Mouse (Mus musculus): ENCODE data around the gene Pnrc2.

Gene Pnrc2

GRCm38 (mm10) chr4:135870227-135871023, 3.2 kb downstream of the Pnrc2 start:
- DNase-seq (ENCODE audit: low spot score) = no peak

GRCm38 (mm10) chr4:135868996-135869395, 4.7 kb downstream of the Pnrc2 start:
- no peak for DNase-seq (ENCODE audit: low spot score)

DNA sequence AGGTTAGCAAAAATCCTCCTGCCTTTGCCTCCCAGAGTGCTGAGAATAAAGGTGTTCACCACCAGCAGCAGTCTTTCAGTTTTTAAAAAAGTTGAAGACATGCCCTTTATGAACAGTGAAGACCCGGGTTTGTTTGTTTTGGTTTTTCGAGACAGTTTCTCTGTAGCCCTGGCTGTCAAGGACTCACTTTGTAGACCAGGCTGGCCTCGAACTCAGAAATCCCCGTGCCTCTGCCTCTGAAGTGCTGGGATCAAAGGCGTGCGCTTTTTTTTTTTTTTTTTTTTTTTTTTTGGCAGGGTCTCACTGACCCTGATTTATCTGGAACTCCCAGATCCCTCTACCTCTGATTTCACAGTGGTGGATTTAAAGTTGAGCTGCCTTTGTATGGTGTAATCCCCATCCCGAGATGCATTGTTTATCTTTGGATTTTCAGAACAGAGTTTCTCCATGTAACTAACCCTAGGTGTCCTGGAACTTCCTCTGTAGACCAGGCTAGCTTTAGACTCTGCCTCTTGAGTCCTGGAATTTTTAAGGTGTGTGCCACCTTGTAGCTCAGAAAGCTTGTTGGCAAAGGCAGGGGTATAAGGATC, 16.0 kb downstream of the Pnrc2 start:
- DNase-seq (ENCODE audit: low spot score) = no peak

DNA sequence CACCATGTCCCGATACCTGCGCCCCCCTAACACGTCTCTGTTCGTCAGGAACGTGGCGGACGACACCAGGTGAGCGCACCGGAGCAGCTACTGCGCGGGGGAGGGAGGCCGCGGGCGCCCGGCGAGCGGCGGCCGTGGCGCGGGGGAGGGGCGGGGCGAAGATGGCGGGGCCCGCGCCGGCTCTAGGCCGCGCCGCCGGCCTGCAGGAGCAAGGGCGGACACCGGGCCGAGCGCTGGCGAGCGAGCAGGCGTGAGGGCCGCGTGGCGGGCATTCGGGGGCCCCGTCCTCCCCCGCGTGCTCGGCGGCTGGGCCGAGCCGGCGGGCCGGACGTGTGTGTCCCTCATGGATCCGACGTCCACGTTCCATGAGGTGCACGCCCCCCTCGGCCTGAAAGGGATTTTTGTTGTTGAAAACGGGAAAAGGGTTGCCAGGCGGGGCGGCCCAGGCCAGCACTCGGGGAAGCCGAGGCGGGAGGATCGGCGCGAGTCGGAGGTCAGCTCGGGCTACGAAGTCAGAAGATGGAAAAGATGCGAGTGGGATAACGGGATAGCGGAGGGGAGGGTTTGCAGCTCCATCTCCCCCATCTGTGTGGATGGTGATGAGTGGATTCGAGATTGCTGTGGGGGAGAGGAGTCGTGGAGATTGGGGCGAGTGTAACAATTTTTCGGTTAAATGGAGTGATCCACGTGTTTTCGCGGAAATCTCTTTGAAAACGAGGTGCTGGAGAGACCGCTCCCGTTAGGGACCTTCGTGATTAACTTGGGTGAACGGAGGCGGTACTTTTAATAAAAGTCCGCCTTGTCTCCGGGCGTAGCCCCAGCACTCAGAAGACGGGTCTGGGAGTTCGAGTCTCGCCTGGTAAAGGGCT, 17.2 kb downstream of the Pnrc2 start:
- DNase-seq (ENCODE audit: low spot score) = peak; percentile 57

- DNase-seq (ENCODE audit: low spot score) = peak; percentile 89
These were observed 18.0 kb downstream of the Pnrc2 start, which contains the start of gene Srsf10 for GRCm38 (mm10) chr4:135855536-135856222. Gene Srsf10, plus strand, starts transcription at chr4:135855747.

DNA sequence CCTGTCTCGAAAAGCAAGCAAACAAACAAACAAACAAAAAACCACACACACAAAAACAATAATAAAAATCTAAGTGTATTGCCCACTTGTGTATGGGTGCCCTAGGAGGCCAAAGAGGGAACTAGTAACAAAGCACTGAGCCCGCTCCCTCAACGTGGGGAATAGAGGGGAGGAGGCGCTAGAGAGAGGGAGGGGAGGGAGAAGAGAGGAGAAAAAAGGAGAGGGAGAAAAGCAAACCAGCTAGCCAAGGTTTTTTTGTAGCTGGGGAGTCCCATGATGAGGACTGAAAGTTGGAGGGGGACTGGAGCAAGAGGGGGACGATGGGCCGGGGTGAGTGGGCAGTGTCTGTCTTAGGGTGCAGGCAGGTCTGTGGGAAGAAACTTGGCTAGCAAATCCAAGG, 18.6 kb downstream of the Pnrc2 start:
- no peak for DNase-seq (ENCODE audit: low spot score)

- DNase-seq (ENCODE audit: low spot score) = no peak
These were observed 19.0 kb downstream of the Pnrc2 start for GRCm38 (mm10) chr4:135854630-135855029.

GRCm38 (mm10) chr4:135853987-135854546, 19.6 kb downstream of the Pnrc2 start:
- no peak for DNase-seq (ENCODE audit: low spot score)

- DNase-seq (ENCODE audit: low spot score) = no peak
These were observed 21.7 kb downstream of the Pnrc2 start for GRCm38 (mm10) chr4:135851942-135852341.

GRCm38 (mm10) chr4:135850411-135851095, 23.1 kb downstream of the Pnrc2 start:
- DNase-seq (ENCODE audit: low spot score) = no peak

GRCm38 (mm10) chr4:135847581-135847980, 26.1 kb downstream of the Pnrc2 start:
- DNase-seq (ENCODE audit: low spot score) = no peak

DNA sequence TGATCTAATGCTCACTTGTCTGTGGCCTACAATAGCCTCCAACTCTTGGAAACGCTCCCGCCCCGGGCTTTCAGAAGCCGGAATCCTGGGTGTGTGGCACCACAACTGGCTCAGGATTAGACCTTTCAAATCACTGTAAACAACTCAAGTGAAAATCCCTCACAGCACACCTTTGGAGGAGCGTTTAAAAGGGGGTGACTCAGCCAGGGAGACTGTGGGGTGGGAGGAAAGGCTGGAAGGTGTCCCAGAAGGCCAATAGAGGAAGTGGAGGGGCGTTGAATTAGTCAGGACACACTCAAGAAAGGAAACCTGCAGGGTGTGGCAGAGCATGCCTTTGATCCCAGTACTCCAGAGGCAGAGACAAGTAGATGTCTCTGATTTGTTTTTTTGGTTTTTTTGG, 29.2 kb downstream of the Pnrc2 start:
- no peak for DNase-seq (ENCODE audit: low spot score)

GRCm38 (mm10) chr4:135839293-135840011, 34.2 kb downstream of the Pnrc2 start:
- no peak for DNase-seq (ENCODE audit: low spot score)

- no peak for DNase-seq (ENCODE audit: low spot score)
These were observed 34.7 kb downstream of the Pnrc2 start for GRCm38 (mm10) chr4:135838925-135839292.

- DNase-seq (ENCODE audit: low spot score) = no peak
These were observed 39.4 kb downstream of the Pnrc2 start for GRCm38 (mm10) chr4:135834124-135834717.

GRCm38 (mm10) chr4:135833301-135834123, 40.1 kb downstream of the Pnrc2 start:
- no peak for DNase-seq (ENCODE audit: low spot score)

GRCm38 (mm10) chr4:135832070-135832469, 41.6 kb downstream of the Pnrc2 start:
- DNase-seq (ENCODE audit: low spot score) = no peak

GRCm38 (mm10) chr4:135828491-135828890, 45.2 kb downstream of the Pnrc2 start:
- DNase-seq (ENCODE audit: low spot score) = peak; percentile 67

- DNase-seq (ENCODE audit: low spot score) = no peak
These were observed 49.4 kb downstream of the Pnrc2 start for GRCm38 (mm10) chr4:135824254-135824653.

All from ovary, postnatal 14 days (tissue).